Mouse (Mus musculus) left cerebral cortex, postnatal 14 days (tissue): ENCODE results near the gene Gins2. TPM values are rescaled to one million over a fixed set of nuclear protein-coding genes. Genes with fewer than 3 reads are reported as not detected.
A peak's percentile ranks its signal among the peaks of the same experiment; 100 is the strongest.

Source experiments
- DNase-seq, 2 experiments: peaks; one replicate each; pipeline ENCODE4 v3.0.0; 2021 to 2022; ENCODE audit warnings: low spot score in 2 of 2, mixed read lengths in 1 of 2
- intact Hi-C: fragments of 180-260 bp; cut with DNase I; formaldehyde crosslinking; loops from one replicate; pipeline ENCODE4 v1.15.1; 2025
- total RNA-seq, 2 experiments: library from RNA; stranded (reverse); gene quantifications; 2 replicates each; pipeline ENCODE4 v1.2.3; 2021

Gins2 gene
- total RNA-seq, 2 experiments from 2014 or later = 1.2 to 1.4 TPM

DNA sequence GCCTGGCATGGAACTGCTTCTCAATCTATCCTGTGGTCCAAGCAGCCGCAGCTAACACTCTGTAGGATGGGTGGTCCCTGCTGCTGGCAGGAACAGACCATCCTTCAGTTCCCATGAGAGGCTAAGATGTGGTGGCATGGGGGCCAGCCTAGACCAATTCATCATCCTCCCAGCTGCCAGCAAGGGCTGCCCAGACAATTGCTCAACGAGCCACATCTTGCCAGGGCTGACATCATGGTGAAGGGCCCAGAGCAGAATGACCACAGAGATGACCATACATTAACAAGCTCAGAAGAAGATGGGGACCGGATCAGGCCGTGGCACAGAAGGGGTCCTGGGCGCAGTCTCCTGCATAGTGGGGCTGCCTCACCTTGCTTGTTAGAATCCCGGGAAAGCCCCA is 21.7 kb upstream of the Gins2 start:
- intact Hi-C loops = loop anchor here (5.0 kb wide), 1 partner anchor 434 kb away; the partner anchor contains the start of gene Fam92b
- no peak for DNase-seq

- DNase-seq = peak; percentile 80 to 87
- intact Hi-C loops = no loop called here
These were observed 18.8 kb upstream of the Gins2 start for GRCm38 (mm10) chr8:120607885-120608284.

GRCm38 (mm10) chr8:120607460-120607859 is 18.4 kb upstream of the Gins2 start:
- intact Hi-C loops = no loop called here
- no peak for DNase-seq

GRCm38 (mm10) chr8:120602672-120603071 is 13.6 kb upstream of the Gins2 start:
- intact Hi-C loops = no loop called here
- no peak for DNase-seq

GRCm38 (mm10) chr8:120599504-120599903 is 10.4 kb upstream of the Gins2 start:
- intact Hi-C loops = loop anchor here (5.0 to 10.0 kb wide), 2 partner anchors 312 to 415 kb away; no protein-coding TSS in a partner anchor
- peak; percentile 80 to 83 for DNase-seq

- peak; percentile 85 to 93 for DNase-seq
These were observed 9.5 kb upstream of the Gins2 start for GRCm38 (mm10) chr8:120598579-120598978.

GRCm38 (mm10) chr8:120595963-120596362 is 6.9 kb upstream of the Gins2 start:
- DNase-seq = peak in 1 of 2 experiments; percentile 62
- intact Hi-C loops = loop anchor here (5.0 to 10.0 kb wide), 2 partner anchors 309 to 411 kb away; no protein-coding TSS in a partner anchor

More at GRCm38 (mm10) chr8:120598579-120598978, 9.5 kb upstream of the Gins2 start:
- intact Hi-C loops = loop anchor here (5.0 to 10.0 kb wide), 2 partner anchors 311 to 414 kb away; no protein-coding TSS in a partner anchor

- intact Hi-C loops = loop anchor here (10.0 kb wide), 1 partner anchor 410 kb away; no protein-coding TSS in a partner anchor
These were observed 5.5 kb upstream of the Gins2 start for GRCm38 (mm10) chr8:120594571-120594970.

GRCm38 (mm10) chr8:120591587-120592292 is 2.6 kb upstream of the Gins2 start:
- DNase-seq = no peak
- intact Hi-C loops = loop anchor here (10.0 kb wide), 1 partner anchor 407 kb away; no protein-coding TSS in a partner anchor

More at GRCm38 (mm10) chr8:120594571-120594970, 5.5 kb upstream of the Gins2 start:
- no peak for DNase-seq

DNA sequence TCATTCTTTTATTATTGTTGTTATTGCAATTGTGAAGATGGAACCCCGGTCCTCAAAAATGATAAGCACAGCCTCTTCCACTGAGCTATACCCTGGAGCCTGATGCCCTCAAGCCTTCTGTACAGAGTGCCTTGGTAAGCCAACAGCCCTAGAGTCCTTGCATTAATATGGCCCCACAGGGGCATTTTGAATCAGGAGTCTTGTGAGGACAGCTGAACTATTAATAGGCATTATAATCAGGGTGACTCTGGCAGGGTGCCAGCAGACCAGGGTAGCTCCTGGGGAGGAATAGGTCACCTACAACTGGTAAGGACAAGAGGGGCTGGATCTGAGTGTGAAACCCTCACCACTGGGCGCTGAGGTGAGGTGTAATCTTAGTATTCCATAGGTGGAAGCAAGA is 817 bp upstream of the Gins2 start:
- DNase-seq = no peak

DNA sequence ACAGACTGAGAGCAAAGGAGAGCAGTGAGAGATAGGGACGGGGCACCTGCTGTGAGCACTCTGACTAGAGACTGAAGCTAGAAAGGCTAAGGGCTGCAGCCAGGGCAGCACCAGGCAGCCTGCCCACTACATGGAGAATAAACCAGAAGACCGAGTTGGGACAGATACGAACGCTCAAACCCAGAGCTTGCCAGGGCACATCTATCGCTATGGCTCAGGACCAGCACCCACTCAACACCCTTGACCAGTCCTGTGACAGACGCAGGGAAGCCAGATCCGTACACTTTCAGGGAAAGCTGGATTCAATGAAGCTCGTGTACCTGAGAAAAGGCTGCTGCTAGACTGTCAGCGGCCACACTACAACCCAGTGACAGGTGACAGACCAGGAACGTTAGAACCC is 3.6 kb downstream of the Gins2 start:
- intact Hi-C loops = no loop called here

More for the DNA sequence above, 817 bp upstream of the Gins2 start:
- intact Hi-C loops = loop anchor here (10.0 kb wide), 1 partner anchor 405 kb away; no protein-coding TSS in a partner anchor

DNA sequence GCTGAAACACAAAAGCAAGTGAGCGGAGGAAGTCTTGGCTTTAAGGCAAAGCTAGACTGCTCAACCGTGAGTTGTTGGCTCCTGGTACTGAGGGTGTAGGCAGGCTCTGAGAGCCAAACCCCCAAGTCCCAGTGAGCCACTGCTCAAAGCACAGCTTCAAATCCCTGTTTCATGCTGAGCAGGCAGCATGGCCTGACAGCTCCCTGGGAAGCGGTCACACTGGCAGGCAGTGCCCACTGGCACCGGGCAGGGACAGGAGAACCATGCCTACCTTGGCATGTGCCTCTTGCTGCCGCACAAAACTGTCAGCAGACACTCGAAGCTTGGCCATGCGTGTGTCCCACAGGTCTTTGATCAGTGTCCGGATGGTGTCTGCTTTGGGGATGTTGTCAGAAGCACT is 7.3 kb downstream of the Gins2 start:
- intact Hi-C loops = no loop called here
- no peak for DNase-seq

More for the DNA sequence above, 3.6 kb downstream of the Gins2 start:
- DNase-seq = no peak

DNA sequence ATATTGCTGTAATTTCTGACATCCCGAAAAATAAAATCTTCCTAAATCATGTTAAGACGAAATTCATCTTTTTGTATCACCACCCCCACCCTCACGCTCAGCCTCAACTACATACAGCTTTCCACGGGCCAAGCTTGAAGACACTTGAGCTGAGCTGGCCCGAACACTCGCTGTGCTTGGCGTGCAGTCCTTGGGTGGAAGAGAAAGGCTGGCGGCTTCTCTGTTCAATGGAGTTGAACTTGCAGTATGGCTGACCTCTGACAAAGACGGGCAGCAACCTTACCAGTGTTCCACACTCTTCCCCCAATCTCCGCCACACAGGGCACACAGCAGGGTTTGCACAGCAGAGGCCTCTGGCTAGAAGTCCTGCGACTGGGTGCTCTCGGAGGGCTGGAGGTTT is 7.8 kb downstream of the Gins2 start:
- DNase-seq = no peak
- intact Hi-C loops = no loop called here

DNA sequence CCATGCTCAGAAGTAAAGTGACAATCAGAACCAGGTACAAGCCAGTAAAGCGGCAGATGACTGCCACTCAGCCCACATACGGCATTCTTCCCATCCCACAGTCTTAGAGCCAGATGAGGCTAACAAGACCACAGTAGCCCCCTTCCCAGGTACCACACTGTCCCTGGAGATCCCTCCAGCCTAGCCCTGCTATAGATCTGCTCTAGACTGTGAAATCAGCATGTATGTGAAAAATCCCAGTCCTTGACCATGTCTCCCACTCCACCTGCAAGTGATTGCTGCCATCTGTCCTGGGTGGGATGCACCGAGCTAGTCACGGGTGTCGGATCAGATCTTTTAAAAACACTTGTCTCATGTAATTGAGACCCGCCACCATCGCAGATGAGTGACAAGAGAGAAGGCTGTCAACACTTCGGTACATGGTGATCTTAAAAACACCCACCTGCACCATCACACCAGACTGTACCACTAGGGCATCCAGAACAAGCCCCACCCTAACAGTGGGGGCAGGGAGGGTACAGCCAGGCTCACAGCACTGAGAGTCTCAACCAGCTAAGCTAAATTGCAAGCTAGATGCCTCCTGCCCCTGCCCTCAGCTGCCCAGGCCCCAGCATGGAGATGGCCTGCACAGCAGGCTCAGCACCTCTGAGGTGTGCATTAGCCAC is 8.6 kb downstream of the Gins2 start:
- intact Hi-C loops = no loop called here
- DNase-seq = no peak

DNA sequence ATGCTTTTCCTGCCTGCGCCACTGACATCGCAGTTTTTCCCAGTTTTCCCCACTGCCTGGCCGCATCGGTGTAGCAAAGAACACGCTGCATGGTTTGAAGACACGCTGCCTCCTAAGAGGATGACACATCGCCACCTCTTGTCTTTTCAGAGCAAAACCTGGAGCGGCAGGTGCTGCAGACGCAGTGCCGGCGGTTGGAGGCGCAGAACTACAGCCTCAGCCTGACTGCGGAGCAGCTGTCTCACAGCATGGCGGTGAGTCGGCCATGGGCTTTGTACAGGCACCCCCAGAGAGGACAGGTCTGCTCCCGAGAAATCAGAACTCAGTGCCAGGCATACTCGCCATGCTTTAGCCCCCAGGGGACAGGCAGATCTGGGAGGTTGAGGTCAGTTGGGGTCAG is 11.3 kb downstream of the Gins2 start:
- no peak for DNase-seq
- intact Hi-C loops = no loop called here

DNA sequence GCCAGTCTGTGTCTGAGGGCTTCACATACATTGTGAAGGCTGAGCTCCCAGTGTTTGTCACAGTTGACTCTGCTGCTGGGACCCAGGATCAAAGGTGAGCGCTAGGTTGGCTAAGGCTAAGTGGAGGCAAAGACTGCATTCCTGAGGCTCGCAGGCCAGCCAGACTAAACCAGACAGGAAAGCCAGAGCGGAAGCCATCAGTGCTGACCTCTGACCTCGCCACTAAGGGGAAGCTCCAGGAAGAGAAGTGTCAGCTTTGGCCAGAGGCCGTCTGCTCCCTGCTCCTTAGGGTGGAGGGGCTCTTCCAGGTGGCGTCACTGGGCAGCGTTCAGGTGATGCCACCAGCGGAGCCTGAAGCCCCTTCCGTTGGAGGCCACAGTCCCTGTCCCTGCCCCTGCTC is 13.3 kb downstream of the Gins2 start:
- intact Hi-C loops = no loop called here
- DNase-seq = no peak

DNA sequence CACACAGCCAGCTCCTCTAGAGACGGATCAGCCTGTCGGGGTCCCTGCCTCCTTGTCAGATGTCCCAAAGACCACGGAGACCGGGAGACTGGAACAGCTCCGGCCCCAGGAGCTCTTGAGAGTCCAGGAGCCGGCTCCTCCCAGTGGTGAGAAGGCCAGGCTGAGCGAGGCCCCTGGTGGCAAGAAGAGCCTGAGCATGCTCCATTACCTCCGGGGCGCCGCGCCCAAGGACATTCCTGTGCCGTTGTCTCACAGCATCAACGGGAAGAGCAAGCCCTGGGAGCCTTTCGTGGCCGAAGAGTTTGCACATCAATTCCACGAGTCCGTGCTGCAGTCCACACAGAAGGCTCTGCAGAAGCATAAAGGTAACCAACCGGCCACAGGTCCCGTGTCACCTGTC is 14.2 kb downstream of the Gins2 start:
- intact Hi-C loops = no loop called here
- DNase-seq = no peak

DNA sequence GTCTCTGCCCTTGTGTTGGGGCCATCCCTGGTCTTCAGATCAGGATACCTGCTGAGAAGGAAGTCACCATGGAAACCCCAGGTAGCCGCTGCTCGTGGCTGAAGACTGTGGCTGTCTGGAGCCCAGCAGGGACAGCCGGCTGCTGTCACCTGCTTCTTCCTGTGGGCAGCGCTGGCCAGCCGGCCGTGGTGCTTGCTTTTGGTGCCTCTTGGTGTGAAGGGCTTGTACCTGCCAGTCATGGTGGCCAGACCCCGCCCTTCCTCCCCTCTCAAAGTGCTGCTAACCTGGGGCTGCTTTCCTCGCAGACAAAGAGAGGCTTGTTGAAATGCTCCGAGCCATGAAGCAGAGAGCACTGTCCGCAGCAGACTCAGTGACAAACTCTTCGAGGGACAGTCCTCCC is 15.2 kb downstream of the Gins2 start:
- no peak for DNase-seq
- intact Hi-C loops = no loop called here

- intact Hi-C loops = no loop called here
- DNase-seq = peak in 1 of 2 experiments; percentile 71
These were observed 16.6 kb downstream of the Gins2 start for GRCm38 (mm10) chr8:120572534-120572933.

DNA sequence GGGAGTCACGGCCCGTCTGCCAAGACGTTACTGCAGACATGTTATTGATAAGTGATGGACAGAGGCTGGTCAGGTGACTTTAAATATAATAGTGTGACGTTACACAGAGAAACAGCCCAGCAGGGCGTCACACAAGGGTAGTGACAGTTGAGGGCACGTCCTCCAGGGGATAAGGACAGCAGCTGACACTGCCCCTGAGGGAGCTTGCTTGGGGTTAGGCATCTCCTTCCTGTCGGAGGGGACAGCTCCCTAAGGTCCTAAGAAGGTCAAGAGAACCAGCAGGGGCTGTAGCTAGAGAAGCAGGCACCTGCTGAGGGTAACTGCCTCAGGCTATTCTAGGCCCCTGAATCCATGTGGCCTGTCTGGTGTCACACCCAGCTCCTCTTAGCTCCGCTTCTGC is 17.5 kb downstream of the Gins2 start:
- DNase-seq = no peak
- intact Hi-C loops = no loop called here
